Mouse (Mus musculus): ENCODE results near the gene Zscan21. TPM values are rescaled to one million over a fixed set of nuclear protein-coding genes. Genes with fewer than 3 reads are reported as not detected.

Gene Zscan21
- polyA plus RNA-seq (2012; rRNA removed) = 5.9 and 6.5 TPM in 2 replicates

DNA sequence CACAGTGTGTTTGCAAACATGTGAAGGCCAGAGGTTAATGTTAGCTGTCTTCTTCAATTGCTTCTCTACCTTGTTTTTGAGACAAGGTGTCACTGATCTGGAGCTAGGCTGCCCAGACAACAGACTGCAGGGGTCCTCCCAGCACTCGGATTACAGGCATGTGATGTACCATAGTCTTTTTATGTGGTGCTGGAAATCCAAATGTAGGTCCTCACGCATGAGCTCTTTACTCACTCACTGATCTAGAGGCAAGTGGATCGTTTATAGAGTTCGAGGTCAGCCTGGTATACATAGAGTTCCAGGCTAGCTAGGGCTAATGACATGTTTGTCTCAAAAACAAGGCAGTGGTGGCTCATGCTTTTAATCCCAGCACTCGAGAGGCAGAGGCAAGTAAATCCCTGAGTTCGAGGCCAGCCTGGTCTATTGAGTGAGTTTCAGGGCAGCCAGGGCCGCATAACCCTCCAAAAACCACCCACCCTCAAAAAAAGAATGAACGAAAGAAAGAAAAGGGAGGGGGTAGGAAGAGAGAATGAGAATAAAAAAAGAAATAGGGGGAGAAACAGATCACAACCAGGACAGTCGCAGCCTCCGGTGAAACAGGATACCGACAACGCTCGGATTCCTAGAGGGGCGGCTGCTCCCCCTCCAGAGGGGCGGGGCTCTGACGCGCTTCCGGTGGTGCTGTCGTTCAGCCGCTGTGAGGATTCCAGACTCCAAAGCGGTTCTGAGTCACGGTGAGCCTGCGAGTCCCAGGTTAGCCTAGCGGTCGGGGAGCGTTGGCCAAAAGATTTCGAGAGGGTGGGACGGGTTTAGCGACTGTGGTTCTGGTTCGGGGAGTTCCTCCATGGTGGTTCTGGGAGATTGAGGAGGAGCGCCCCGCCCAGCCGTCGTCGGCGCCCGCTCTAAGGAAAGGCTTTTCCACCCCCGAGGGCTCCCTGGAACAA lies at the start of gene Zscan21:
TSS of gene Zscan21 (plus strand) at position 649 of the 944 bp plus-strand sequence.

DNA sequence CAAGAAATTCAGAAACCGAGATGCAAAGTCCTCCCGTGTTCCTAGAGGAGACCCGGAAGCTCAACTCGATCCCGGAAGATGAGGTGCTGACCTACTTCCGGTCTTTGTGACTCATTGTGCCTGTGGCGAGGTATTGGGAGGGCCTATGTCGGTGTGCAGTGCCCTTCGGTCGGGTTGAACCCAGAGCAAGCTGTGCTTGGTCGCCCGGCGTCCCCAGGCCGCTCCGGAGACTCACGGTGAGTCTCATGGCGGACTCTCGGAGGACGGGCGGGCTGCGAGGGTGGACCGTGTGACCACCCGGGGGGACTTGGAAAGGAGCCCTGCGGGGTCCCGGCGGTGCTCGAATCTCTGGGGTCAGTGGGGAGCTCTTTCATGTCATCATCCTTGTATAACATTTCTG lies 31.7 kb upstream of the Zscan21 start, which contains the start of gene Zkscan1:
TSS of gene Zkscan1 (plus strand) at position 89 of the 400 bp plus-strand sequence.

GRCm38 (mm10) chr5:138155443-138155976 lies 38.8 kb downstream of the Zscan21 start, which contains the start of gene Zfp113:
Zfp113 (minus strand) TSS chr5:138155744.

GRCm38 (mm10) chr5:138160842-138161665 lies 44.4 kb downstream of the Zscan21 start, which contains the start of gene Cops6:
Cops6 (plus strand) TSS chr5:138161071.

DNA sequence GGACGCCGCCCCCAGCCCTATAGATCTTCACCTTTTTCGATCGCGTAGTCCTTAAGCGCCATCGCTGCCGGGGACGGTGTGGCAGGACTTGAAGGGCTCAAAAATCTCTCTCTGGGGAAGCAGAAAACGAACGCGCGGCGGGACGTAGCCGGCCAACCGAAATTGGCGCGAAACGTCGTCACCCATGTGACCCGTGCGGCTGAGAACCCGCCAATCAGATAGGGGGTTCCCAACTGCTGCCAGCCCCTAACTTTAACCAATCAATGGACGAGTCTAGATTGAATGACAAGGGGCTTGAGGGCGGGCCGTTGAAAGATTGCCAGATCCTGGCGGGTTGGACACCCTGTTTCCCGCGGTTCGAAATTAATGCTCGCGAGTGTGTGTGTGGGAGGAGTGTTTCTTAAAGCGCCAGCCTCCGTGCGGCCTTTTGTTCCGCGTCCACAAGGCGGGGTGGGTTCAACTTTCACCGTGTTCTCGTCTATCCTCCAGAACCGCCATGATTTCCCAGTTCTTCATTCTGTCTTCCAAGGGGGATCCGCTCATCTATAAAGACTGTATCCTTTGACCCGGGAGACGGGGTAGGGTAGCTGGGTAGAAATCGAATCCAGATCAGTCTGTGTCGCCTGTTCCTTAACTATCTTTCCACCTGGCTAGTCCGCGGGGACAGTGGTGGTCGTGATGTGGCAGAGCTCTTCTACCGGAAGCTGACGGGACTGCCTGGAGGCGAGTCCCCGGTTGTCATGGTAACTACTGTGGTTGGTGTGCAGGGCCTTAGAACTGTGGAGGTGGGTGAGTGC lies 55.2 kb downstream of the Zscan21 start, which contains the start of the genes Ap4m1 and Mcm7:
TSS of gene Ap4m1 (plus strand) at position 308 of the 797 bp plus-strand sequence.
TSS of gene Mcm7 (minus strand) at position 728 of the 797 bp plus-strand sequence.

Other genes with a start within 250 kb of the Zscan21 start
- 2.7 and 2.8 TPM in 2 replicates for gene Pilrb2, start 245.1 kb upstream of the Zscan21 start, polyA plus RNA-seq (2012; rRNA removed)
- 5.7 and 7.1 TPM in 2 replicates for gene Cyp3a13, start 195.3 kb upstream of the Zscan21 start, polyA plus RNA-seq (2012; rRNA removed)
- gene Gjc3, start 153.8 kb upstream of the Zscan21 start, polyA plus RNA-seq (2012; rRNA removed) = 0.12 and 0.35 TPM in 2 replicates
- 0.88 and 1.7 TPM in 2 replicates for gene Azgp1, start 135.4 kb upstream of the Zscan21 start, polyA plus RNA-seq (2012; rRNA removed)
- not detected in 2 replicates for gene Smok3a, start 95.6 kb upstream of the Zscan21 start, polyA plus RNA-seq (2012; rRNA removed)
- gene Smok3b, start 95.5 kb upstream of the Zscan21 start, polyA plus RNA-seq (2012; rRNA removed) = not detected in 2 replicates
- gene Smok3c, start 63.7 kb upstream of the Zscan21 start, polyA plus RNA-seq (2012; rRNA removed) = not detected in 2 replicates
- gene Zkscan1, start 31.8 kb upstream of the Zscan21 start, polyA plus RNA-seq (2012; rRNA removed) = 3.5 and 4.0 TPM in 2 replicates
- 2.3 and 2.9 TPM in 2 replicates for gene Zfp113, start 38.8 kb downstream of the Zscan21 start, polyA plus RNA-seq (2012; rRNA removed)
- gene Cops6, start 44.2 kb downstream of the Zscan21 start, polyA plus RNA-seq (2012; rRNA removed) = 61.9 and 65.8 TPM in 2 replicates
- gene Ap4m1, start 55.1 kb downstream of the Zscan21 start, polyA plus RNA-seq (2012; rRNA removed) = 24.4 and 31.9 TPM in 2 replicates
- gene Mcm7, start 55.5 kb downstream of the Zscan21 start, polyA plus RNA-seq (2012; rRNA removed) = 24.7 and 26.8 TPM in 2 replicates
- 39.3 and 55.2 TPM in 2 replicates for gene Taf6, start 70.5 kb downstream of the Zscan21 start, polyA plus RNA-seq (2012; rRNA removed)
- 2.9 and 3.3 TPM in 2 replicates for gene Cnpy4, start 70.6 kb downstream of the Zscan21 start, polyA plus RNA-seq (2012; rRNA removed)
- gene Mblac1, start 77.4 kb downstream of the Zscan21 start, polyA plus RNA-seq (2012; rRNA removed) = 7.7 and 9.6 TPM in 2 replicates
- gene Nxpe5, start 109.0 kb downstream of the Zscan21 start, polyA plus RNA-seq (2012; rRNA removed) = 1.8 and 2.0 TPM in 2 replicates
- 176 and 202 TPM in 2 replicates for gene Lamtor4, start 138.6 kb downstream of the Zscan21 start, polyA plus RNA-seq (2012; rRNA removed)
- 60.0 and 79.7 TPM in 2 replicates for gene BC037034, start 147.1 kb downstream of the Zscan21 start, polyA plus RNA-seq (2012; rRNA removed)
- 0.52 and 0.76 TPM in 2 replicates for gene Gal3st4, start 155.9 kb downstream of the Zscan21 start, polyA plus RNA-seq (2012; rRNA removed)
- gene Gm43720, start 163.1 kb downstream of the Zscan21 start, polyA plus RNA-seq (2012; rRNA removed) = not detected in 2 replicates
- gene Gpc2, start 163.1 kb downstream of the Zscan21 start, polyA plus RNA-seq (2012; rRNA removed) = 2.2 and 3.5 TPM in 2 replicates
- gene Stag3, start 163.3 kb downstream of the Zscan21 start, polyA plus RNA-seq (2012; rRNA removed) = 0.50 and 0.75 TPM in 2 replicates
- 0.38 TPM in 1 of 2 replicates, not detected in the other for gene Pvrig, start 225.1 kb downstream of the Zscan21 start, polyA plus RNA-seq (2012; rRNA removed)

Measured in colon, adult 2 months (tissue).